Mouse (Mus musculus): ENCODE results near the gene Sox12. TPM values are rescaled to one million over a fixed set of nuclear protein-coding genes. Genes with fewer than 3 reads are reported as not detected.

Gene Sox12
- polyA plus RNA-seq, 1 experiment from 2014 or later: 6.6 TPM

GRCm38 (mm10) chr2:152398691-152399090, 828 bp upstream of the Sox12 start:
- no peaks in the 10 kb centered on the region for H3K27me3 ChIP-seq
- peak; percentile 86 for ATAC-seq (ENCODE audit: insufficient number of reproducible peaks, low FRiP score, low TSS enrichment, low read depth)
- H3K36me3 ChIP-seq: 0 out of 2 replicates have a peak, but pooled peaks cover 2% of the 10 kb centered on the region
- no peaks in the 10 kb centered on the region for H3K9me3 ChIP-seq
- H3K4me2 ChIP-seq: peak overlapping the region; percentile 92
- peak overlapping the region; percentile 84 for H3K4me3 ChIP-seq
- under 1% methylated on average over 38 of the region's 38 CpGs for WGBS
- peak overlapping the region; percentile 81; the same call in 1 of the 2 replicates for H3K9ac ChIP-seq
- peak overlapping the region; percentile 100 for H3K27ac ChIP-seq
- peaks cover 38% of the 10 kb centered on the region for H3K4me1 ChIP-seq

GRCm38 (mm10) chr2:152397004-152397589, 766 bp downstream of the Sox12 start:
- H3K36me3 ChIP-seq: 0 out of 2 replicates have a peak, but pooled peaks cover 2% of the 10 kb centered on the region
- ATAC-seq (ENCODE audit: insufficient number of reproducible peaks, low FRiP score, low TSS enrichment, low read depth): no peak
- peak overlapping the region; percentile 81 for H3K9ac ChIP-seq
- H3K4me3 ChIP-seq: peak overlapping the region; percentile 84
- no peaks in the 10 kb centered on the region for H3K27me3 ChIP-seq
- WGBS: under 1% methylated on average over 66 of the region's 77 CpGs
- H3K4me1 ChIP-seq: peaks cover 41% of the 10 kb centered on the region
- H3K4me2 ChIP-seq: peak overlapping the region; percentile 92
- peak overlapping the region; percentile 100 for H3K27ac ChIP-seq
- H3K9me3 ChIP-seq: no peaks in the 10 kb centered on the region

DNA sequence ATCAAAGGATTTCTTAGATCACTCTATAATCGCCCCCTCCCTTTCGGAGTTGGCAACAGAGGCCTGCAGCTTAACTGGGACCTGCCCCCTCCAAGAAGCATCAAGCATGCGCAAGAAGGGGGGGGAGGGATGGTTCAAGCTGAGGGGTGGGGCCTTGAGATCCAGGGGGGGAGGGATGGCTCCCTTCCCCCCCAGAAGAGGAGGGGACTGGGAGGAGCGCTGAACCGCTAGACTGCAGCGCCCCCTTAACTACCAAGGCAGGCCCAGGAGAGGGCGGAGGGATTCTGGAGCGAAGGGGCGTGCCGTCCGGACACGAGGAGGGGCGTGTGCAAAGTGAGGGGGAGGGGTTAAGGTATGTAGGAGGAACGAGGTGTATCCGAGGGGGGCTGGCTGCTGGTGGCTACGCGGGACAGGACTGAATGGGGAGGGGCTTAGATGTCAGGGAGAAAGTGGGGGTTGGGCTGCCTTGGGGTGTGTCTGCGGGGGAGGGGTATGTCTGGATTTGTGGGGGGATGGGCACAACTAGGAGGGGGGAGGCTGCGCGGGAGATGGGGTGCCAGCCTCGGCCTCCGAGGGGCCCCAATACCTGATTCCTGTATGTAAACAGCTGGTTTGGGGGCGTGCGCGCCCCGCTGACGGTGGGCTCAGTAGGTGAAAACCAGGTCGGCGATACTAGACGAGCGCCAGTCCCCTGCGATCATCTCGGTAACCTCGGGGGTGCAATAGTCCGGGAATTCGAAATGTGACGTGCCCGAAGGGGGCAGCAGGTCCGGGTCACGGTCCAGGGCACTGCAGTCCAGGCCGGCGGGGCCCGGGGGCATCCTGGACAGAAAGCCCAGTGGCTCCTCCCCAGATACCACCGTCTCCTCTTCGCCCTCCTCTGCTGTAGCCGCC, 1.5 kb downstream of the Sox12 start:
- peak overlapping the region; percentile 100 for H3K27ac ChIP-seq
- under 1% methylated on average over 46 of the region's 46 CpGs for WGBS

GRCm38 (mm10) chr2:152395271-152395920, 2.5 kb downstream of the Sox12 start:
- WGBS: 24% methylated on average over 13 of the region's 13 CpGs
- Histone ChIP-seq H3K4me1 (peaks cover 41% of the 10 kb centered on the region), H3K27ac (peak overlapping the region; percentile 34), H3K4me3 (peak overlapping the region; percentile 84), H3K36me3 (0 out of 2 replicates have a peak, but pooled peaks cover 2% of the 10 kb centered on the region), H3K27me3 (no peaks in the 10 kb centered on the region), H3K4me2 (peak overlapping the region; percentile 92), H3K9me3 (no peaks in the 10 kb centered on the region), H3K9ac (peak overlapping the region; percentile 33; the same call in 1 of the 2 replicates)
- ATAC-seq (ENCODE audit: insufficient number of reproducible peaks, low FRiP score, low TSS enrichment, low read depth): no peak

More for the DNA sequence above, 1.5 kb downstream of the Sox12 start:
- Histone ChIP-seq H3K4me1 (peaks cover 41% of the 10 kb centered on the region), H3K9me3 (no peaks in the 10 kb centered on the region), H3K9ac (peak overlapping the region; percentile 81), H3K36me3 (0 out of 2 replicates have a peak, but pooled peaks cover 2% of the 10 kb centered on the region), H3K4me2 (peak overlapping the region; percentile 92), H3K4me3 (peak overlapping the region; percentile 84), H3K27me3 (no peaks in the 10 kb centered on the region)
- ATAC-seq (ENCODE audit: insufficient number of reproducible peaks, low FRiP score, low TSS enrichment, low read depth): peak; percentile 80

- Histone ChIP-seq H3K4me3 (no peak overlapping the region), H3K4me2 (no peak overlapping the region), H3K27me3 (no peaks in the 10 kb centered on the region), H3K36me3 (0 out of 2 replicates have a peak, but pooled peaks cover 2% of the 10 kb centered on the region), H3K9me3 (no peaks in the 10 kb centered on the region), H3K9ac (no peak overlapping the region), H3K4me1 (peaks cover 26% of the 10 kb centered on the region), H3K27ac (no peak overlapping the region)
- no peak for ATAC-seq (ENCODE audit: insufficient number of reproducible peaks, low FRiP score, low TSS enrichment, low read depth)
- 45% methylated on average over 9 of the region's 9 CpGs for WGBS
Observed at GRCm38 (mm10) chr2:152393225-152394017, 4.4 kb downstream of the Sox12 start.

DNA sequence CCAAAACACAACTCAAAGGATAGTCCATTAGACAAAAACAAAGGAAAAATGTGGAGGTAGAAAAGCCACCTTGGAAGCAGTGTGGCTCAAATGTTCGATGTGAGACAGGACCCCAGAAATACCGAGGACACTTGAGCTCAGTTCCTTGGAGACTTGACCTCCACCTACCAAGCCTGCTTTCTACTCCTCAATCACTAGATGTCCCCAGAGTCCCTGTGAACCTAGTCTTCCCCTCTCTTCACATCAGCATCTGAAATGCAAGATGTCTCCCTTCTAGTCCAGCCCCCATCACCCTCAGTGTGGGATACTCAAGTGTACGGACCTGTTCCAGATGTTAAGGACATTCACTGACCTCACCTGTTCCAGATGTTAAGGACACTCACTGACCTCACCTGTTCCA, 5.1 kb downstream of the Sox12 start:
- no peak for ATAC-seq (ENCODE audit: insufficient number of reproducible peaks, low FRiP score, low TSS enrichment, low read depth)
- Histone ChIP-seq H3K4me1 (peaks cover 23% of the 10 kb centered on the region), H3K27me3 (no peaks in the 10 kb centered on the region), H3K36me3 (0 out of 2 replicates have a peak, but pooled peaks cover 2% of the 10 kb centered on the region), H3K9me3 (no peaks in the 10 kb centered on the region), H3K9ac (no peak overlapping the region), H3K4me3 (no peak overlapping the region), H3K4me2 (no peak overlapping the region), H3K27ac (no peak overlapping the region)
- WGBS: 23% methylated on average over 3 of the region's 3 CpGs

GRCm38 (mm10) chr2:152384191-152384590, 13.7 kb downstream of the Sox12 start:
- no peak overlapping the region for H3K4me2 ChIP-seq
- no peaks in the 10 kb centered on the region for H3K36me3 ChIP-seq
- no peaks in the 10 kb centered on the region for H3K9me3 ChIP-seq
- WGBS: 85% methylated on average over 4 of the region's 4 CpGs
- H3K9ac ChIP-seq: no peak overlapping the region
- H3K27me3 ChIP-seq: no peaks in the 10 kb centered on the region
- H3K4me3 ChIP-seq: no peak overlapping the region
- ATAC-seq (ENCODE audit: insufficient number of reproducible peaks, low FRiP score, low TSS enrichment, low read depth): no peak
- H3K27ac ChIP-seq: no peak overlapping the region
- H3K4me1 ChIP-seq: no peaks in the 10 kb centered on the region

DNA sequence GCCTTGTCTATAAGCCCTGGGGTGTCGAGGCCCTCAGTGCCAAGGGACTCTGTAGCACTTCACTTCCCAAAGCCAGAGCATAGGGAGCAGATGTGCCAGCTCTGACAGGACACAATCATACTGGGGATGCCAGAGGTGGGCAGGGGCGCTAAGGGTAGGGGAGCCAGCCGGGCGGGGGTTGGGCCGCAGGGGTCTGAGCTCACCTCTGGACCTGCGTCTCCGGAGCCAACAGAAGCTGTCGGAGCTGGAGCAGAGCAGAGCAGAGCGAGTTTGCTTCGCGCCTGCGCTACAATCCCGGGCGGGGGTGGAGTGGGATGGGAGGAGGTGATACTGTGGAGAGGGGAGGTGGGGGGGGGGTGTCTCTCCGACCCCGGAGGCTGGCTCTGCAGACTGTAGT, 21.5 kb downstream of the Sox12 start, which contains the start of gene Nrsn2:
Gene Nrsn2, minus strand, starts transcription at position 294 of the 397 bp plus-strand sequence.
- Histone ChIP-seq H3K27ac (no peak within 1 kb of the TSS), H3K27me3 (peaks cover 23% of the 10 kb centered on the region), H3K36me3 (no peaks in the 10 kb centered on the region), H3K9ac (no peak within 1 kb of the TSS), H3K9me3 (no peaks in the 10 kb centered on the region), H3K4me2 (peak within 1 kb of the TSS; percentile 32), H3K4me1 (peaks cover 14% of the 10 kb centered on the region), H3K4me3 (peak within 1 kb of the TSS; percentile 16)
- no peak for ATAC-seq (ENCODE audit: insufficient number of reproducible peaks, low FRiP score, low TSS enrichment, low read depth)
- 1% methylated on average over 11 of the region's 16 CpGs for WGBS

DNA sequence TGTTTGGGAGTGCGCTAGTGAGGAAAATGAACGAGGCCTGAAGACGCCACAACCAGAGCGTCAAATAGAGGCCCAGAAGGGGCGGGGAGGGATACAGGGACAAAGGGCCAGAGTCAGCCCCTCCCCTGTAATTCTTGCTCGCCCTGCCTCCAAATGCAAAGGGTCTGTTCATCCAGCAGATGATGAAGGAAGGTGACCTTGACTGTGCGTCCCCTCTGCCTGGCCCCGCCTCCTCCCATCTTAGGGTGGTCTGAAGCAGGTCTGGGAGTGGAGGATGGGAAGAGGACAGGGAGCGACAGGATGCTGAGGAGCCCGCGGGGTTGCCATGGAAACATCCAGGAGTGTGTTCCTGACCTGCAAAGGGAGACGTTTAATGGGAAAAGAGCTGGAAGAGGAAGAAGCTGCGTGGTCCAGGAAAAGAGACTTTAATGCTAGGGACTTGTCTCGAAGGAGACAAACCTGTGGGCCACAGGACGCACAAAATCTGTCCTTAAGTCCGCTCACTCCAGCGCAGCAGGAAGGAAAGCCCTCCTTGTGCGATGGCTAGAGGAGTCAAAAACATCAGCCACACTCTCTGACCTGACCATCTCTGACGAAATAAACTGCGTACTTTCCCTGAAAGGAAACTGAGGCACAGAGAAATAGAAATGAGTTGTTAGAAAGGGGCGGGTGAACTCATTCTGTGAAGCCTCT, 22.1 kb downstream of the Sox12 start:
- WGBS: 10% methylated on average over 21 of the region's 21 CpGs
- Histone ChIP-seq H3K27ac (no peak overlapping the region), H3K4me2 (peak overlapping the region; percentile 32), H3K27me3 (peaks cover 23% of the 10 kb centered on the region), H3K36me3 (no peaks in the 10 kb centered on the region), H3K4me3 (0 out of 2 replicates have a peak overlapping the region, but pooled peaks have one; percentile 16), H3K9ac (no peak overlapping the region), H3K9me3 (no peaks in the 10 kb centered on the region), H3K4me1 (peaks cover 14% of the 10 kb centered on the region)
- no peak for ATAC-seq (ENCODE audit: insufficient number of reproducible peaks, low FRiP score, low TSS enrichment, low read depth)

GRCm38 (mm10) chr2:152373547-152373946, 24.3 kb downstream of the Sox12 start:
- Histone ChIP-seq H3K4me1 (peaks cover 15% of the 10 kb centered on the region), H3K27me3 (peaks cover 27% of the 10 kb centered on the region), H3K36me3 (no peaks in the 10 kb centered on the region), H3K4me3 (no peak overlapping the region), H3K9me3 (no peaks in the 10 kb centered on the region), H3K4me2 (no peak overlapping the region), H3K9ac (no peak overlapping the region), H3K27ac (no peak overlapping the region)
- 69% methylated on average over 9 of the region's 9 CpGs for WGBS
- no peak for ATAC-seq (ENCODE audit: insufficient number of reproducible peaks, low FRiP score, low TSS enrichment, low read depth)

Data from limb, embryonic 15.5 days (tissue).